Mouse (Mus musculus) embryonic facial prominence, embryonic 10.5 days (tissue): ENCODE data around the gene Zbtb4. TPM values are rescaled to one million over a fixed set of nuclear protein-coding genes. Genes with fewer than 3 reads are reported as not detected.
A peak's percentile ranks its signal among the peaks of the same experiment; 100 is the strongest.
"Not testable (repeated sequence)": the region's sequence is repeated elsewhere in the genome, so short reads cannot be mapped to it uniquely, and the experiment has no call there.

ENCODE experiments used
- DNase-seq: peaks from one replicate; pipeline ENCODE4 v3.0.0-alpha.2; 2017; ENCODE audit warnings: low spot score
- H3K27ac ChIP-seq: fragments of 300-500 bp; sonication (generic); replicated peaks from 2 replicates; pipeline ENCODE4 v1.5.1; 2016; ENCODE audit warnings: mild to moderate bottlenecking
- H3K27me3 ChIP-seq: fragments of 300-500 bp; sonication (generic); replicated peaks from 2 replicates; pipeline ENCODE4 v1.6.1; 2016; ENCODE audit warnings: low read depth, mild to moderate bottlenecking; ENCODE audit not compliant: poor library complexity, severe bottlenecking
- H3K36me3 ChIP-seq: fragments of 300-500 bp; sonication (generic); replicated peaks from 2 replicates; pipeline ENCODE4 v1.6.1; 2016; ENCODE audit warnings: mild to moderate bottlenecking, moderate library complexity
- H3K4me1 ChIP-seq: fragments of 300-500 bp; sonication (generic); 2 replicates; pipeline ENCODE4 v1.6.1; 2016
- H3K4me3 ChIP-seq: fragments of 300-500 bp; sonication (generic); 2 replicates; pipeline ENCODE4 v1.5.1; 2016; ENCODE audit warnings: mild to moderate bottlenecking, moderate library complexity
- H3K9me3 ChIP-seq: fragments of 300-500 bp; sonication (generic); 2 replicates; pipeline ENCODE4 v1.6.1; 2016; ENCODE audit warnings: mild to moderate bottlenecking
- WGBS: fragments of 180-500 bp; shearing (Covaris S2); methylation state at CpG from one replicate; pipeline ENCODE4 v1.1.7; 2016; 5-methylcytosine and 5-hydroxymethylcytosine counted together
- polyA plus RNA-seq: library from polyadenylated mRNA; unstranded; fragments of >200 nt; fragmentation: Nextera tagmentation; extraction: Ambion mirVana; gene quantifications from 2 replicates; pipeline ENCODE4 v1.2.1, GENCODE M21; 2016

The Zbtb4 gene
- polyA plus RNA-seq = 0.55 and 1.0 TPM in 2 replicates

GRCm38 (mm10) chr11:69765221-69766125 lies at the start of gene Zbtb4:
Zbtb4 (plus strand) TSS chr11:69765912.
- 20% methylated on average over 45 of the region's 55 CpGs for WGBS
- no peaks in the 10 kb centered on the region for H3K9me3 ChIP-seq
- H3K4me1 ChIP-seq = peaks cover 37% of the 10 kb centered on the region
- H3K27ac ChIP-seq = peak within 1 kb of the TSS; percentile 93
- peak within 1 kb of the TSS; percentile 89 for H3K4me3 ChIP-seq
- DNase-seq = peak; percentile 62
- H3K27me3 ChIP-seq = peaks cover 18% of the 10 kb centered on the region
- no peaks in the 10 kb centered on the region for H3K36me3 ChIP-seq

GRCm38 (mm10) chr11:69715929-69716328 lies 49.8 kb upstream of the Zbtb4 start:
- Histone ChIP-seq H3K27me3 (no peaks in the 10 kb centered on the region), H3K4me3 (no peak overlapping the region), H3K4me1 (peaks cover 41% of the 10 kb centered on the region), H3K36me3 (no peaks in the 10 kb centered on the region), H3K27ac (peak overlapping the region; percentile 75), H3K9me3 (no peaks in the 10 kb centered on the region)
- 32% methylated on average over 5 of the region's 5 CpGs for WGBS
- peak; percentile 68 for DNase-seq

- no peak for DNase-seq
- Histone ChIP-seq H3K4me3 (no peak overlapping the region), H3K4me1 (peaks cover 41% of the 10 kb centered on the region), H3K27ac (peak overlapping the region; percentile 52), H3K36me3 (no peaks in the 10 kb centered on the region), H3K27me3 (no peaks in the 10 kb centered on the region), H3K9me3 (no peaks in the 10 kb centered on the region)
- WGBS = 71% methylated on average over 4 of the region's 4 CpGs
Observed at GRCm38 (mm10) chr11:69716953-69717352, 48.8 kb upstream of the Zbtb4 start.

- DNase-seq = peak; percentile 53
- Histone ChIP-seq H3K4me1 (peaks cover 34% of the 10 kb centered on the region), H3K36me3 (no peaks in the 10 kb centered on the region), H3K4me3 (no peak overlapping the region), H3K27ac (peak overlapping the region; percentile 75), H3K9me3 (no peaks in the 10 kb centered on the region), H3K27me3 (no peaks in the 10 kb centered on the region)
- 27% methylated on average over 15 of the region's 15 CpGs for WGBS
Observed at GRCm38 (mm10) chr11:69718661-69719060, 47.1 kb upstream of the Zbtb4 start.

- Histone ChIP-seq H3K36me3 (no peaks in the 10 kb centered on the region), H3K9me3 (no peaks in the 10 kb centered on the region), H3K4me3 (no peak overlapping the region), H3K27ac (no peak overlapping the region), H3K4me1 (peaks cover 31% of the 10 kb centered on the region), H3K27me3 (no peaks in the 10 kb centered on the region)
- 72% methylated on average over 6 of the region's 6 CpGs for WGBS
- no peak for DNase-seq
Observed at GRCm38 (mm10) chr11:69719423-69719822, 46.3 kb upstream of the Zbtb4 start.

- DNase-seq = no peak
- WGBS = 75% methylated on average over 6 of the region's 6 CpGs
- H3K27me3 ChIP-seq = no peaks in the 10 kb centered on the region
- H3K36me3 ChIP-seq = no peaks in the 10 kb centered on the region
- peaks cover 16% of the 10 kb centered on the region for H3K4me1 ChIP-seq
- H3K9me3 ChIP-seq = no peaks in the 10 kb centered on the region
- H3K27ac ChIP-seq = no peak overlapping the region
- no peak overlapping the region for H3K4me3 ChIP-seq
Observed at GRCm38 (mm10) chr11:69720852-69721251, 44.9 kb upstream of the Zbtb4 start.

GRCm38 (mm10) chr11:69723074-69723473 lies 42.6 kb upstream of the Zbtb4 start:
- H3K27ac ChIP-seq = no peak overlapping the region
- WGBS = 51% methylated on average over 2 of the region's 2 CpGs
- no peak overlapping the region for H3K4me3 ChIP-seq
- H3K36me3 ChIP-seq = no peaks in the 10 kb centered on the region
- peaks cover 8% of the 10 kb centered on the region for H3K4me1 ChIP-seq
- no peaks in the 10 kb centered on the region for H3K27me3 ChIP-seq
- H3K9me3 ChIP-seq = no peaks in the 10 kb centered on the region
- DNase-seq = no peak

- no peaks in the 10 kb centered on the region for H3K4me1 ChIP-seq
- 45% methylated on average over 5 of the region's 5 CpGs for WGBS
- DNase-seq = no peak
- no peaks in the 10 kb centered on the region for H3K27me3 ChIP-seq
- no peak overlapping the region for H3K27ac ChIP-seq
- H3K4me3 ChIP-seq = no peak overlapping the region
- no peaks in the 10 kb centered on the region for H3K9me3 ChIP-seq
- H3K36me3 ChIP-seq = no peaks in the 10 kb centered on the region
Observed at GRCm38 (mm10) chr11:69725951-69726350, 39.8 kb upstream of the Zbtb4 start.

GRCm38 (mm10) chr11:69729063-69729462 lies 36.6 kb upstream of the Zbtb4 start:
- H3K36me3 ChIP-seq = peaks cover 20% of the 10 kb centered on the region
- WGBS = 15% methylated on average over 3 of the region's 3 CpGs
- no peaks in the 10 kb centered on the region for H3K4me1 ChIP-seq
- no peaks in the 10 kb centered on the region for H3K9me3 ChIP-seq
- H3K4me3 ChIP-seq = no peak overlapping the region
- no peak overlapping the region for H3K27ac ChIP-seq
- H3K27me3 ChIP-seq = no peaks in the 10 kb centered on the region
- DNase-seq = peak; percentile 62

GRCm38 (mm10) chr11:69731408-69731807 lies 34.3 kb upstream of the Zbtb4 start:
- DNase-seq, H3K27me3 ChIP-seq, H3K4me3 ChIP-seq, H3K27ac ChIP-seq, H3K9me3 ChIP-seq, H3K4me1 ChIP-seq: not testable (repeated sequence)
- peaks cover 43% of the 10 kb centered on the region for H3K36me3 ChIP-seq
- 69% methylated on average over 3 of the region's 3 CpGs for WGBS

GRCm38 (mm10) chr11:69751635-69752034 lies 14.1 kb upstream of the Zbtb4 start:
- Histone ChIP-seq H3K27me3 (no peaks in the 10 kb centered on the region), H3K9me3 (no peaks in the 10 kb centered on the region), H3K36me3 (peaks cover 49% of the 10 kb centered on the region), H3K4me3 (no peak overlapping the region), H3K27ac (no peak overlapping the region), H3K4me1 (peaks cover 22% of the 10 kb centered on the region)
- 86% methylated on average over 3 of the region's 3 CpGs for WGBS
- DNase-seq = no peak

GRCm38 (mm10) chr11:69752686-69753085 lies 13.0 kb upstream of the Zbtb4 start:
- Histone ChIP-seq H3K9me3 (no peaks in the 10 kb centered on the region), H3K4me3 (no peak overlapping the region), H3K36me3 (peaks cover 38% of the 10 kb centered on the region), H3K27ac (no peak overlapping the region), H3K27me3 (no peaks in the 10 kb centered on the region), H3K4me1 (peaks cover 32% of the 10 kb centered on the region)
- no peak for DNase-seq

GRCm38 (mm10) chr11:69754233-69754632 lies 11.5 kb upstream of the Zbtb4 start:
- peaks cover 23% of the 10 kb centered on the region for H3K36me3 ChIP-seq
- peak overlapping the region; percentile 64; the same call in 1 of the 2 replicates for H3K4me3 ChIP-seq
- H3K9me3 ChIP-seq = no peaks in the 10 kb centered on the region
- no peaks in the 10 kb centered on the region for H3K27me3 ChIP-seq
- WGBS = 93% methylated on average over 5 of the region's 5 CpGs
- no peak for DNase-seq
- H3K4me1 ChIP-seq = peaks cover 32% of the 10 kb centered on the region
- H3K27ac ChIP-seq = no peak overlapping the region
